15 mouse cellular contexts compared by ENCODE assay signal in the genomic region with DNA sequence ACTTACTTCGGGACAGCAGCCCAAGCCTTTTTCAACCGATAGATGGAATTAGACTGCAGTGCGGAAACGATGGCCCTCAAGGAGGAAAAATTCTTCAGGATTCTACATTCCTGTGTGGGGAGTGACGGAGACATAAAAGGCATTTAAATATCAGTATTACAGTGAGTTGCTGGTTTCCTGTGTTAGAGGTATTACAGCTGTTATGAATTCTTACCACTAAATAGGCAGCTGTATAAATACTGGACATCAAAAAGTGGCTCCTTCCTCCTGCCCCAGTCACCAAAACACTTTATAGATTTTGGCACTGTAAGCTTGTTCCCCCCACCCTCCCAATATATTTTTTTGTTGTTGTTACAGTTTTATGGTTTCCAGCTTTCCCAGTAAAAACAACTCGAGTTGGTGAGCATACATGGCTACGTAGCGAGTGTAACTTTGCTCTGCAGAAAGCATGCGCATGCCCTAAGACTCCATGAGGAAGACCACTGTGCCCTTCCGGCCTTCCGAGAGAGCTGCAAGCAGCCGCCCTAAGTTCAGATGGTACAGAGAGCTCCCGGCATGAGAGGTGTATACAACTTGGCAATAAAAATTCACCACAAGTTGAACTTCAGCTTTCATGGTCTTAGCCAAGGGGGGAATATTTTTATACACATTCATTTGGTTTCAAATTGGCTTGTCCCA.
DNase-seq lines count a peak whose midpoint lies in the region; ATAC-seq and TF ChIP-seq lines count a peak whose summit lies in the region.
"Had no signal": no experiment of that assay in that cellular context is flagged by ENCODE, and none has a peak within 500 bp of the region (broad histone marks: within the 10 kb centered on the region; RNA-seq: fewer than 3 reads in every experiment).

No protein-coding gene starts in this region.

- no peak for TF ChIP-seq EP300 in lung, postnatal 0 days (IDR thresholded peaks at IDR 0.05)

- H3K4me2 ChIP-seq in embryonic facial prominence, embryonic 14.5 days (ENCODE audit: low read depth, low read length): peak overlapping the region; percentile 15; the same call in 1 of the 2 replicates
- H3K4me2 ChIP-seq in kidney, embryonic 15.5 days: no peak overlapping the region
- no peak overlapping the region for H3K4me2 ChIP-seq in lung, postnatal 0 days (replicated peaks; ENCODE audit: low read depth, low read length)
- H3K4me2 ChIP-seq: forebrain, embryonic 15.5 days had no signal

- no peak for TF ChIP-seq CTCF in lung, postnatal 0 days (IDR thresholded peaks at IDR 0.05)

- H3K4me3 ChIP-seq in embryonic facial prominence, embryonic 14.5 days (ENCODE audit: low read depth, low read length): no peak overlapping the region
- H3K4me3 ChIP-seq in embryonic facial prominence, embryonic 10.5 days: no peak overlapping the region
- no peak overlapping the region for H3K4me3 ChIP-seq in kidney, embryonic 15.5 days (replicated peaks)
- H3K4me3 ChIP-seq in lung, postnatal 0 days (ENCODE audit: low read depth, low read length): no peak overlapping the region
- H3K4me3 ChIP-seq: erythroblast, embryonic 14.5 days; forebrain, embryonic 15.5 days; left cerebral cortex, adult 2 months had no signal

- 53% methylated on average over 13 of the region's 13 CpGs for WGBS in embryonic facial prominence, embryonic 14.5 days
- 91% methylated on average over 13 of the region's 13 CpGs for WGBS in embryonic facial prominence, embryonic 10.5 days
- 50% methylated on average over 13 of the region's 13 CpGs for WGBS in kidney, embryonic 15.5 days
- 44% methylated on average over 13 of the region's 13 CpGs for WGBS in lung, postnatal 0 days

- peaks cover 16% of the 10 kb centered on the region for H3K4me1 ChIP-seq in embryonic facial prominence, embryonic 14.5 days (ENCODE audit: control insufficient read depth, insufficient read depth, low read length)
- peaks cover 4% of the 10 kb centered on the region; the same call in 1 of the 2 replicates for H3K4me1 ChIP-seq in embryonic facial prominence, embryonic 10.5 days
- H3K4me1 ChIP-seq in kidney, embryonic 15.5 days: peaks cover 47% of the 10 kb centered on the region
- no peaks in the 10 kb centered on the region; the same call in 1 of the 2 replicates for H3K4me1 ChIP-seq in lung, postnatal 0 days (ENCODE audit: insufficient read depth, low read depth, low read length)
- H3K4me1 ChIP-seq: forebrain, embryonic 15.5 days had no signal

- H3K36me3 ChIP-seq in embryonic facial prominence, embryonic 14.5 days (ENCODE audit: control insufficient read depth, insufficient read depth, low read length): peaks cover 47% of the 10 kb centered on the region
- H3K36me3 ChIP-seq in embryonic facial prominence, embryonic 10.5 days (replicated peaks): peaks cover 81% of the 10 kb centered on the region
- H3K36me3 ChIP-seq in kidney, embryonic 15.5 days: peaks cover 57% of the 10 kb centered on the region
- peaks cover 23% of the 10 kb centered on the region for H3K36me3 ChIP-seq in lung, postnatal 0 days (ENCODE audit: insufficient read depth, low read length)

- peak overlapping the region; percentile 55 for H3K27ac ChIP-seq in embryonic facial prominence, embryonic 14.5 days (replicated peaks; ENCODE audit: low read depth, low read length)
- no peak overlapping the region for H3K27ac ChIP-seq in embryonic facial prominence, embryonic 10.5 days (replicated peaks)
- H3K27ac ChIP-seq in kidney, embryonic 15.5 days: peak overlapping the region; percentile 88
- no peak overlapping the region for H3K27ac ChIP-seq in lung, postnatal 0 days (ENCODE audit: low read length)
- H3K27ac ChIP-seq: forebrain, embryonic 15.5 days; left cerebral cortex, adult 2 months had no signal

- peak; percentile 40 for DNase-seq in embryonic facial prominence, embryonic 14.5 days (ENCODE audit: low spot score)
- DNase-seq in embryonic facial prominence, embryonic 10.5 days (ENCODE audit: low spot score): no peak
- DNase-seq in kidney, postnatal 10 days: no peak
- DNase-seq in lung, postnatal 0 days (ENCODE audit: low spot score): peak; percentile 52
- no peak for DNase-seq in lung, postnatal 10 days
- DNase-seq in layer of hippocampus, postnatal 14 days (ENCODE audit: low spot score in 2 of 2): no peak
- DNase-seq in spleen, postnatal 10 days (ENCODE audit: low spot score in 2 of 2): no peak
- DNase-seq: cerebellum, postnatal 10 days; embryo, embryonic 11 days; thymus, postnatal 14 days had no signal

- peak; percentile 47; the same call in 1 of the 2 replicates for ATAC-seq in embryonic facial prominence, embryonic 14.5 days (ENCODE audit: low read depth)
- peak; percentile 77 for ATAC-seq in kidney, embryonic 15.5 days (replicated peaks; ENCODE audit: low FRiP score)
- peak; percentile 59 for ATAC-seq in lung, postnatal 0 days
- ATAC-seq: forebrain, embryonic 15.5 days had no signal

- no peak overlapping the region for H3K9ac ChIP-seq in embryonic facial prominence, embryonic 14.5 days (ENCODE audit: low read depth, low read length)
- H3K9ac ChIP-seq in kidney, embryonic 15.5 days: no peak overlapping the region
- no peak overlapping the region for H3K9ac ChIP-seq in lung, postnatal 0 days (replicated peaks; ENCODE audit: low read depth)
- H3K9ac ChIP-seq: forebrain, embryonic 15.5 days had no signal

- no peaks in the 10 kb centered on the region for H3K27me3 ChIP-seq in embryonic facial prominence, embryonic 14.5 days (replicated peaks; ENCODE audit: control insufficient read depth, insufficient read depth, low read length)
- H3K27me3 ChIP-seq in embryonic facial prominence, embryonic 10.5 days (replicated peaks; ENCODE audit: low read depth, poor library complexity, severe bottlenecking): no peaks in the 10 kb centered on the region
- H3K27me3 ChIP-seq in kidney, embryonic 15.5 days: no peaks in the 10 kb centered on the region
- no peaks in the 10 kb centered on the region for H3K27me3 ChIP-seq in lung, postnatal 0 days (replicated peaks; ENCODE audit: insufficient read depth, low read length)
- H3K27me3 ChIP-seq: CH12.LX; forebrain, embryonic 15.5 days had no signal

- no peaks in the 10 kb centered on the region for H3K9me3 ChIP-seq in embryonic facial prominence, embryonic 14.5 days (ENCODE audit: control insufficient read depth, low read length)
- H3K9me3 ChIP-seq in embryonic facial prominence, embryonic 10.5 days: no peaks in the 10 kb centered on the region
- no peaks in the 10 kb centered on the region for H3K9me3 ChIP-seq in kidney, embryonic 15.5 days (replicated peaks)
- no peaks in the 10 kb centered on the region for H3K9me3 ChIP-seq in lung, postnatal 0 days (ENCODE audit: low read length)
- H3K9me3 ChIP-seq: forebrain, embryonic 15.5 days had no signal

Comparison
In these comparisons a context has a peak if more than half of its experiments do, and no peak if none do; other contexts are left out.
1. DNase-seq: peak in embryonic facial prominence, embryonic 14.5 days (single experiment) and lung, postnatal 0 days (single experiment); none in embryonic facial prominence, embryonic 10.5 days (single experiment), kidney, postnatal 10 days (single experiment), lung, postnatal 10 days (single experiment), layer of hippocampus, postnatal 14 days (0 of 2) and spleen, postnatal 10 days (0 of 2).
2. H3K27ac ChIP-seq: peak in embryonic facial prominence, embryonic 14.5 days (single experiment) and kidney, embryonic 15.5 days (single experiment); none in embryonic facial prominence, embryonic 10.5 days (single experiment) and lung, postnatal 0 days (single experiment).
3. Peak in every context shown above with its lines, with median percentiles within 50 percentile points of each other: ATAC-seq.